Mouse (Mus musculus) hindbrain, embryonic 16.5 days (tissue): Measurements from ENCODE around the gene Fut11. TPM values are rescaled to one million over a fixed set of nuclear protein-coding genes. Genes with fewer than 3 reads are reported as not detected.

Experiments
- ATAC-seq: fragments of 200-750 bp; cut with Nextera tagmentation; 2 replicates; pipeline ENCODE4 v1.8.0; 2017; ENCODE audit warnings: moderate TSS enrichment, moderate library complexity
- H3K27ac ChIP-seq: fragments of 300-500 bp; sonication (generic); 2 replicates; pipeline ENCODE4 v1.5.1; 2014; ENCODE audit warnings: low read depth, mild to moderate bottlenecking, control low read depth, low read length, moderate library complexity
- H3K27me3 ChIP-seq: fragments of 300-500 bp; sonication (generic); replicated peaks from 2 replicates; pipeline ENCODE4 v1.6.1; 2014; ENCODE audit warnings: low read length; ENCODE audit not compliant: control insufficient read depth, insufficient read depth
- H3K36me3 ChIP-seq: fragments of 300-500 bp; sonication (generic); 2 replicates; pipeline ENCODE4 v1.6.1; 2014; ENCODE audit warnings: mild to moderate bottlenecking, low read length, moderate library complexity, mixed read lengths; ENCODE audit not compliant: control insufficient read depth, insufficient read depth
- H3K4me1 ChIP-seq: fragments of 300-500 bp; sonication (generic); 2 replicates; pipeline ENCODE4 v1.6.1; 2014; ENCODE audit warnings: low read depth, low read length; ENCODE audit not compliant: control insufficient read depth, insufficient read depth
- H3K4me2 ChIP-seq: fragments of 300-500 bp; sonication (generic); 2 replicates; pipeline ENCODE4 v1.6.1; 2014; ENCODE audit warnings: mild to moderate bottlenecking, low read length, control low read depth, moderate library complexity
- H3K4me3 ChIP-seq: fragments of 300-500 bp; sonication (generic); 2 replicates; pipeline ENCODE4 v1.5.1; 2014; ENCODE audit warnings: mild to moderate bottlenecking, low read length, control low read depth, moderate library complexity
- H3K9ac ChIP-seq: fragments of 300-500 bp; sonication (generic); 2 replicates; pipeline ENCODE4 v1.6.1; 2014; ENCODE audit warnings: low read depth, mild to moderate bottlenecking, control low read depth, low read length, moderate library complexity
- H3K9me3 ChIP-seq: fragments of 300-500 bp; sonication (generic); 2 replicates; pipeline ENCODE4 v1.6.1; 2014; ENCODE audit warnings: mild to moderate bottlenecking, low read length, moderate library complexity; ENCODE audit not compliant: control insufficient read depth
- WGBS: fragments of 180-500 bp; shearing (Covaris S2); extraction: QIAGEN DNeasy Blood & Tissue Kit; methylation state at CpG from one replicate; pipeline ENCODE4 v1.1.7; 2014; 5-methylcytosine and 5-hydroxymethylcytosine counted together
- polyA plus RNA-seq: library from polyadenylated mRNA; unstranded; fragments of >200 nt; fragmentation: Nextera tagmentation; extraction: Ambion mirVana; gene quantifications from 2 replicates; pipeline ENCODE4 v1.2.1, GENCODE M21; 2015

The Fut11 gene
- polyA plus RNA-seq, 1 experiment from 2014 or later, result 30.1 TPM

GRCm38 (mm10) chr14:20668154-20668810 lies 26.5 kb upstream of the Fut11 start, which contains the start of gene Synpo2l:
Synpo2l (minus strand) TSS chr14:20668354.
- ATAC-seq, result no peak
- no peak within 1 kb of the TSS for H3K9ac ChIP-seq
- H3K27me3 ChIP-seq, result peaks cover 7% of the 10 kb centered on the region; the same call in 1 of the 2 replicates
- H3K4me1 ChIP-seq, result no peaks in the 10 kb centered on the region
- H3K27ac ChIP-seq, result no peak within 1 kb of the TSS
- H3K4me3 ChIP-seq, result no peak within 1 kb of the TSS
- 85% methylated on average over 8 of the region's 8 CpGs for WGBS
- H3K9me3 ChIP-seq, result no peaks in the 10 kb centered on the region
- no peak within 1 kb of the TSS for H3K4me2 ChIP-seq
- no peaks in the 10 kb centered on the region for H3K36me3 ChIP-seq

- no peak overlapping the region for H3K9ac ChIP-seq
- H3K36me3 ChIP-seq, result peaks cover 13% of the 10 kb centered on the region
- no peaks in the 10 kb centered on the region for H3K9me3 ChIP-seq
- no peak overlapping the region for H3K27ac ChIP-seq
- H3K4me1 ChIP-seq, result peaks cover 14% of the 10 kb centered on the region
- H3K27me3 ChIP-seq, result peaks cover 7% of the 10 kb centered on the region; the same call in 1 of the 2 replicates
- peak overlapping the region; percentile 25 for H3K4me2 ChIP-seq
- 87% methylated on average over 2 of the region's 2 CpGs for WGBS
- ATAC-seq, result no peak
- H3K4me3 ChIP-seq, result no peak overlapping the region
These were observed 21.8 kb upstream of the Fut11 start for GRCm38 (mm10) chr14:20672990-20673389.

- 10% methylated on average over 13 of the region's 13 CpGs for WGBS
- no peaks in the 10 kb centered on the region for H3K9me3 ChIP-seq
- H3K27me3 ChIP-seq, result peaks cover 7% of the 10 kb centered on the region; the same call in 1 of the 2 replicates
- peak overlapping the region; percentile 57 for H3K9ac ChIP-seq
- H3K4me1 ChIP-seq, result peaks cover 14% of the 10 kb centered on the region
- peak overlapping the region; percentile 72 for H3K27ac ChIP-seq
- peaks cover 18% of the 10 kb centered on the region for H3K36me3 ChIP-seq
- peak overlapping the region; percentile 91 for H3K4me2 ChIP-seq
- H3K4me3 ChIP-seq, result peak overlapping the region; percentile 52
- ATAC-seq, result peak; percentile 76
These were observed 21.1 kb upstream of the Fut11 start for GRCm38 (mm10) chr14:20673735-20674063.

GRCm38 (mm10) chr14:20674064-20674833 lies 20.5 kb upstream of the Fut11 start, which contains the start of gene Sec24c:
Sec24c (plus strand) TSS chr14:20674308.
- WGBS, result 3% methylated on average over 43 of the region's 43 CpGs
- ATAC-seq, result peak; percentile 97
- peak within 1 kb of the TSS; percentile 52 for H3K4me3 ChIP-seq
- no peaks in the 10 kb centered on the region for H3K9me3 ChIP-seq
- H3K4me2 ChIP-seq, result peak within 1 kb of the TSS; percentile 91
- peaks cover 14% of the 10 kb centered on the region for H3K4me1 ChIP-seq
- peak within 1 kb of the TSS; percentile 88 for H3K27ac ChIP-seq
- peaks cover 19% of the 10 kb centered on the region for H3K36me3 ChIP-seq
- peaks cover 5% of the 10 kb centered on the region; the same call in 1 of the 2 replicates for H3K27me3 ChIP-seq
- peak within 1 kb of the TSS; percentile 72 for H3K9ac ChIP-seq

- Histone ChIP-seq H3K4me2 (no peak overlapping the region), H3K9me3 (no peaks in the 10 kb centered on the region), H3K27me3 (no peaks in the 10 kb centered on the region), H3K4me3 (no peak overlapping the region), H3K4me1 (peaks cover 14% of the 10 kb centered on the region), H3K27ac (no peak overlapping the region), H3K9ac (no peak overlapping the region), H3K36me3 (peaks cover 45% of the 10 kb centered on the region)
- 99% methylated on average over 4 of the region's 4 CpGs for WGBS
- ATAC-seq, result no peak
These were observed 16.9 kb upstream of the Fut11 start for GRCm38 (mm10) chr14:20677906-20678305.

- Histone ChIP-seq H3K4me2 (no peak overlapping the region), H3K27me3 (no peaks in the 10 kb centered on the region), H3K36me3 (peaks cover 56% of the 10 kb centered on the region), H3K9ac (no peak overlapping the region), H3K4me3 (no peak overlapping the region), H3K27ac (no peak overlapping the region), H3K4me1 (no peaks in the 10 kb centered on the region), H3K9me3 (no peaks in the 10 kb centered on the region)
- 90% methylated on average over 2 of the region's 2 CpGs for WGBS
- no peak for ATAC-seq
These were observed 13.0 kb upstream of the Fut11 start for GRCm38 (mm10) chr14:20681742-20682141.

- peaks cover 58% of the 10 kb centered on the region for H3K36me3 ChIP-seq
- no peak for ATAC-seq
- H3K4me3 ChIP-seq, result no peak overlapping the region
- no peak overlapping the region for H3K4me2 ChIP-seq
- H3K27ac ChIP-seq, result no peak overlapping the region
- no peak overlapping the region for H3K9ac ChIP-seq
- WGBS, result 75% methylated on average over 3 of the region's 3 CpGs
- H3K4me1 ChIP-seq, result no peaks in the 10 kb centered on the region
- no peaks in the 10 kb centered on the region for H3K27me3 ChIP-seq
- H3K9me3 ChIP-seq, result no peaks in the 10 kb centered on the region
These were observed 12.3 kb upstream of the Fut11 start for GRCm38 (mm10) chr14:20682498-20682897.

- no peak overlapping the region for H3K9ac ChIP-seq
- no peaks in the 10 kb centered on the region for H3K27me3 ChIP-seq
- no peaks in the 10 kb centered on the region for H3K4me1 ChIP-seq
- H3K27ac ChIP-seq, result no peak overlapping the region
- no peaks in the 10 kb centered on the region for H3K9me3 ChIP-seq
- WGBS, result 99% methylated on average over 3 of the region's 3 CpGs
- no peak overlapping the region for H3K4me2 ChIP-seq
- ATAC-seq, result no peak
- peaks cover 66% of the 10 kb centered on the region for H3K36me3 ChIP-seq
- H3K4me3 ChIP-seq, result no peak overlapping the region
These were observed 8.2 kb upstream of the Fut11 start for GRCm38 (mm10) chr14:20686576-20686975.

- Histone ChIP-seq H3K4me1 (peaks cover 1% of the 10 kb centered on the region), H3K4me2 (no peak overlapping the region)
These were observed 5.8 kb upstream of the Fut11 start for GRCm38 (mm10) chr14:20689009-20689408.

More at GRCm38 (mm10) chr14:20689009-20689408, 5.8 kb upstream of the Fut11 start:
- Histone ChIP-seq H3K27ac (no peak overlapping the region), H3K4me3 (no peak overlapping the region), H3K36me3 (peaks cover 70% of the 10 kb centered on the region), H3K9ac (no peak overlapping the region), H3K9me3 (no peaks in the 10 kb centered on the region), H3K27me3 (no peaks in the 10 kb centered on the region)
- ATAC-seq, result no peak
- 94% methylated on average over 2 of the region's 2 CpGs for WGBS
